Mouse (Mus musculus): ENCODE results near the gene Tmem135.

DNA sequence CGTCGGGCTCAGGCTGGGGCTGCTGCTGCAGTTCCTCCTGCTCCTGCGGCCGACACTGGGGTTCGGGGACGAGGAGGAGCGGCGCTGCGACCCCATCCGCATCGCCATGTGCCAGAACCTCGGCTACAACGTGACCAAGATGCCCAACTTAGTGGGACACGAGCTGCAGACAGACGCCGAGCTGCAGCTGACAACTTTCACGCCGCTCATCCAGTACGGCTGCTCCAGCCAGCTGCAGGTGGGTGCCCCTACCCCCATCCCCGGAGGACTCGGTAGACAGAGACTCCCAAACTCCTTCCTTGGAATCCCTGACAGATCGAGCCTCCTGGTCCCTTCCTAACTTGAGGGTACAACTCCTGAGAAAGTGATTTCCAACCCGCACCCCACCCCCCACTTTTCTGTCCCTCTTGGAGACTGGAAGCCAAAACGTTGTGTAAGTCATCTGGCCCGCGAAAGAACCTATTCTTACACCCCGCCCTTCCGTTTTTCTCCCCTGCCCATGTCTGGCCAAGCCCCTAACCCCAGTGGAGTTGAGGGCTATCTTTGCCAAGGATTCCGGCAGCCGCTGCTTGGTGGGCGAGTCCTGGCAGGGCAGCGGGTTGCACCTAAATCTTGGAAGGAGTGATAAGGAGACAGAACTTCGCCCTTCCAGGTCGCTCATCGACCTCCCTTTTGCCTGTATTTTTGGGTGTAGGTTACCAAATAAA, 865 bp upstream of the Tmem135 start:
- TF ChIP-seq POLR2A (IDR thresholded peaks at IDR 0.05; ENCODE audit: low read depth, low read length) (no peak), CTCF (IDR thresholded peaks at IDR 0.05; ENCODE audit: extremely low read depth, insufficient read depth, insufficient read length, insufficient replicate concordance) (no peak)

Data from spleen, adult 2 months (tissue).